In the genomic region with DNA sequence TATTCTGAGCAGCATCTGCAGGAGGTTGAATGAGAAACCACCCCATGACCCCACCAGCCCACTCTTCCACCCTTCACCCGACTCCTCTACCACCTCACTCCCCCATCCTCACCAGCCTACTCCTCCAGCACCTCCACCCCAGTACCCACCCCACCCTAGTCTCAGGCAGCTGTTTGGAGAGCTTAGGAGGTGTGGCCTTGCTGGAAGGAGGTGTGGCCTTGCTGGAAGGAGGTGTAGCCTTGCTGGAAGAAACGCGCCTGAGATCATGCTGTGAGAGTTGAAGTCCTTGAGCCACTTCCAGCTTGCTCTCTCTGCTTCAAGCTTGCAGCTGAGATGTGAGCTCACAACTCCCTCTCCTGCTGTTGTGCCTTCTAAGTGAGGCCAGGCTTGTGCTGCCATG, we compare ENCODE assay signal across 12 mouse cellular contexts. TPM values are rescaled to one million over a fixed set of nuclear protein-coding genes. Genes with fewer than 3 reads are reported as not detected.
A peak's percentile ranks its signal among the peaks of the same experiment; 100 is the strongest.
DNase-seq lines count a peak whose midpoint lies in the region; ATAC-seq and TF ChIP-seq lines count a peak whose summit lies in the region.
"Had no signal": no experiment of that assay in that cellular context is flagged by ENCODE, and none has a peak within 500 bp of the region (broad histone marks: within the 10 kb centered on the region; RNA-seq: fewer than 3 reads in every experiment).

No protein-coding gene starts in this region.

- no peak overlapping the region for H3K9ac ChIP-seq in heart, embryonic 11.5 days (ENCODE audit: low read depth, low read length)
- no peak overlapping the region for H3K9ac ChIP-seq in midbrain, embryonic 14.5 days (replicated peaks; ENCODE audit: low read length)
- H3K9ac ChIP-seq: hindbrain, embryonic 14.5 days; neural tube, embryonic 15.5 days had no signal

- no peak for DNase-seq in heart, postnatal 4 days
- peak; percentile 41 for DNase-seq in embryo, embryonic 10 days (ENCODE audit: low spot score)
- DNase-seq in lung, postnatal 10 days = peak; percentile 37
- DNase-seq in frontal cortex, postnatal 36 days (ENCODE audit: low spot score in 2 of 2) = no peak
- DNase-seq in gastrocnemius, adult 8-10 months (ENCODE audit: low spot score in 2 of 2) = no peak
- no peak for DNase-seq in midbrain, embryonic 14.5 days
- DNase-seq: gastrocnemius, postnatal 14 days; layer of hippocampus, adult 9-11 months had no signal

- no peaks in the 10 kb centered on the region; the same call in 1 of the 2 replicates for H3K36me3 ChIP-seq in heart, embryonic 11.5 days (ENCODE audit: control insufficient read depth, insufficient read depth, low read length)
- H3K36me3 ChIP-seq in E14TG2a.4 (ENCODE audit: insufficient read depth, low read length) = peaks cover 5% of the 10 kb centered on the region; the same call in 1 of the 2 replicates
- no peaks in the 10 kb centered on the region for H3K36me3 ChIP-seq in midbrain, embryonic 14.5 days (ENCODE audit: control insufficient read depth, insufficient read depth, low read length)
- H3K36me3 ChIP-seq: neural tube, embryonic 15.5 days had no signal

- no peak overlapping the region for H3K4me3 ChIP-seq in heart, embryonic 11.5 days (ENCODE audit: low read depth, low read length)
- H3K4me3 ChIP-seq in E14TG2a.4 (replicated peaks; ENCODE audit: low read length) = peak overlapping the region; percentile 49
- H3K4me3 ChIP-seq in midbrain, embryonic 14.5 days (replicated peaks; ENCODE audit: low read depth, low read length) = no peak overlapping the region
- H3K4me3 ChIP-seq: neural tube, embryonic 15.5 days had no signal

- 23% methylated on average over 3 of the region's 3 CpGs for whole genome bisulfite sequencing in heart, embryonic 11.5 days (ENCODE audit: insufficient replicate concordance)
- 19% methylated on average over 3 of the region's 3 CpGs for WGBS in midbrain, embryonic 14.5 days

- ATAC-seq in heart, embryonic 11.5 days (replicated peaks; ENCODE audit: insufficient number of reproducible peaks, low FRiP score, low TSS enrichment) = 0 out of 2 replicates have a peak, but pooled peaks have one; percentile 50
- ATAC-seq in midbrain, embryonic 14.5 days (ENCODE audit: low FRiP score, low TSS enrichment) = no peak

- H3K9me3 ChIP-seq in heart, embryonic 11.5 days (replicated peaks; ENCODE audit: control insufficient read depth, low read length) = no peaks in the 10 kb centered on the region
- H3K9me3 ChIP-seq in E14TG2a.4 (ENCODE audit: low read length) = peaks cover 3% of the 10 kb centered on the region; the same call in 1 of the 2 replicates
- H3K9me3 ChIP-seq in midbrain, embryonic 14.5 days (ENCODE audit: control insufficient read depth, low read length) = no peaks in the 10 kb centered on the region
- H3K9me3 ChIP-seq: neural tube, embryonic 15.5 days had no signal

- 0 out of 2 replicates have a peak, but pooled peaks cover 3% of the 10 kb centered on the region for H3K27me3 ChIP-seq in heart, embryonic 11.5 days (ENCODE audit: control insufficient read depth, insufficient read depth, low read length)
- H3K27me3 ChIP-seq in E14TG2a.4 (ENCODE audit: insufficient read depth, low read length) = no peaks in the 10 kb centered on the region
- no peaks in the 10 kb centered on the region for H3K27me3 ChIP-seq in midbrain, embryonic 14.5 days (ENCODE audit: control insufficient read depth, insufficient read depth, low read length)
- H3K27me3 ChIP-seq: neural tube, embryonic 15.5 days had no signal

- no peak for TF ChIP-seq CTCF in E14TG2a.4 (conservative IDR thresholded peaks at IDR 0.05; ENCODE audit: low read length)

- H3K4me1 ChIP-seq in heart, embryonic 11.5 days (ENCODE audit: control insufficient read depth, insufficient read depth, low read length) = no peaks in the 10 kb centered on the region
- peaks cover 60% of the 10 kb centered on the region for H3K4me1 ChIP-seq in E14TG2a.4 (replicated peaks; ENCODE audit: low read depth, low read length)
- no peaks in the 10 kb centered on the region for H3K4me1 ChIP-seq in midbrain, embryonic 14.5 days (ENCODE audit: control insufficient read depth, insufficient read depth, low read length)

- no peak overlapping the region for H3K4me2 ChIP-seq in heart, embryonic 11.5 days
- H3K4me2 ChIP-seq in midbrain, embryonic 14.5 days (ENCODE audit: low read length) = no peak overlapping the region
- H3K4me2 ChIP-seq: hindbrain, embryonic 14.5 days; neural tube, embryonic 15.5 days had no signal

- no peak overlapping the region for H3K27ac ChIP-seq in heart, embryonic 11.5 days (ENCODE audit: low read depth, low read length)
- no peak overlapping the region for H3K27ac ChIP-seq in midbrain, embryonic 14.5 days (replicated peaks; ENCODE audit: low read depth, low read length)
- H3K27ac ChIP-seq: hindbrain, embryonic 14.5 days; neural tube, embryonic 15.5 days had no signal

RNA-seq across cellular contexts. Expression of gene Kdm8, which starts 26.1 kb away (rescaled TPM):
- polyA plus RNA-seq in heart, embryonic 11.5 days (2014; fragmentation: Nextera tagmentation; extraction: Ambion mirVana) = 7.8 and 7.9 TPM in 2 replicates
- total RNA-seq in heart, postnatal 4 days (2021) = 1 to 10 TPM; 4.4 to 5.3 TPM
- 1 to 10 TPM; 6.4 to 7.6 (median 6.7) TPM for total RNA-seq in gastrocnemius, adult 8-10 months (2022)
- polyA plus RNA-seq in midbrain, embryonic 14.5 days (2014; fragmentation: Nextera tagmentation; extraction: Ambion mirVana) = 3.8 and 5.5 TPM in 2 replicates

Comparison
In these comparisons a context has a peak if more than half of its experiments do, and no peak if none do; other contexts are left out.
1. DNase-seq: peak in embryo, embryonic 10 days (single experiment) and lung, postnatal 10 days (single experiment); none in heart, postnatal 4 days (single experiment), frontal cortex, postnatal 36 days (0 of 2), gastrocnemius, adult 8-10 months (0 of 2) and midbrain, embryonic 14.5 days (single experiment).